Mouse (Mus musculus): ENCODE measurements at regions not wholly inside any gene's neighbourhood (a gene's known extent, or its start where the extent isn't known, plus 50 kb on each side); places are given as distances from the start of the nearest gene placed in this dataset.

- no peak for DNase-seq
Measured at GRCm38 (mm10) chr6:17226483-17226882, 54.5 kb upstream of the Cav2 start.

Data from kidney, postnatal 4 days (tissue).